Mouse (Mus musculus) MEL (cell line): Measurements from ENCODE around the gene Ppp1r2. TPM values are rescaled to one million over a fixed set of nuclear protein-coding genes. Genes with fewer than 3 reads are reported as not detected.
"Not testable (repeated sequence)": the region's sequence is repeated elsewhere in the genome, so short reads cannot be mapped to it uniquely, and the experiment has no call there.

Experiments used
- DNase-seq: peaks from one replicate; pipeline ENCODE4 v3.0.0; 2011; ENCODE audit warnings: low read depth, low spot score
- H3K27ac ChIP-seq: 2 replicates; pipeline ENCODE4 v1.5.1; 2012; ENCODE audit warnings: low read depth, mild to moderate bottlenecking, control low read depth, low read length, moderate library complexity; ENCODE audit not compliant: control insufficient read depth
- H3K27me3 ChIP-seq, 2 experiments: fragments of 150-350 bp in 1 of 2; sonication (generic) in 1 of 2; 2 replicates each; pipeline ENCODE4 v1.6.1; 2012; ENCODE audit warnings: low read length in 2 of 2, mild to moderate bottlenecking in 2 of 2, improper control_type of control experiment in 1 of 2, moderate library complexity in 1 of 2; ENCODE audit not compliant: insufficient read depth in 2 of 2, control insufficient read depth in 1 of 2
- H3K36me3 ChIP-seq, 2 experiments: 2 replicates each; pipeline ENCODE4 v1.6.1; 2012 to 2014; ENCODE audit warnings: low read length in 2 of 2, improper control_type of control experiment in 1 of 2, inconsistent platforms in 1 of 2, mild to moderate bottlenecking in 1 of 2; ENCODE audit not compliant: insufficient read depth in 2 of 2, control insufficient read depth in 1 of 2
- H3K4me1 ChIP-seq, 2 experiments: fragments of 150-350 bp in 1 of 2; sonication (generic) in 1 of 2; 2 replicates each; pipeline ENCODE4 v1.6.1; 2012; ENCODE audit warnings: low read length in 2 of 2, improper control_type of control experiment in 1 of 2, mild to moderate bottlenecking in 1 of 2; ENCODE audit not compliant: insufficient read depth in 2 of 2, control insufficient read depth in 1 of 2
- H3K4me3 ChIP-seq, 2 experiments: fragments of 150-350 bp in 1 of 2; sonication (generic) in 1 of 2; 2 replicates each; pipeline ENCODE4 v1.5.1; 2012; ENCODE audit warnings: low read depth in 2 of 2, low read length in 2 of 2, mild to moderate bottlenecking in 2 of 2, moderate library complexity in 2 of 2, control low read depth in 1 of 2, improper control_type of control experiment in 1 of 2; ENCODE audit not compliant: control insufficient read depth in 1 of 2, insufficient read depth in 1 of 2
- H3K79me2 ChIP-seq: 2 replicates; pipeline ENCODE4 v1.6.1; 2012; ENCODE audit warnings: mild to moderate bottlenecking, low read length, moderate library complexity; ENCODE audit not compliant: control insufficient read depth, poor library complexity, insufficient read depth
- H3K9ac ChIP-seq: 2 replicates; pipeline ENCODE4 v1.6.1; 2012; ENCODE audit warnings: low read depth, mild to moderate bottlenecking, control low read depth, low read length, moderate library complexity; ENCODE audit not compliant: control insufficient read depth, poor library complexity, severe bottlenecking
- H3K9me3 ChIP-seq: fragments of 150-350 bp; sonication (generic); replicated peaks from 2 replicates; pipeline ENCODE4 v1.6.1; 2012; ENCODE audit warnings: mild to moderate bottlenecking, low read length, improper control_type of control experiment, moderate library complexity; ENCODE audit not compliant: insufficient read depth
- BHLHE40 ChIP-seq: IDR thresholded peaks from 2 replicates; pipeline ENCODE4 v1.6.1; 2012; ENCODE audit warnings: low read depth, mild to moderate bottlenecking, inconsistent platforms, low read length, improper control_type of control experiment, borderline replicate concordance
- CTCF ChIP-seq, 3 experiments: IDR thresholded peaks in 2 of 3; conservative IDR thresholded peaks in 1 of 3; 2 replicates each; pipeline ENCODE4 v1.5.1; 2011 to 2012; ENCODE audit warnings: low read length in 3 of 3, low read depth in 2 of 3, mild to moderate bottlenecking in 2 of 3, improper control_type of control experiment in 1 of 3, inconsistent platforms in 1 of 3, mixed read lengths in 1 of 3, moderate library complexity in 1 of 3; ENCODE audit not compliant: control insufficient read depth in 1 of 3, insufficient read depth in 1 of 3, poor library complexity in 1 of 3, severe bottlenecking in 1 of 3
- ELF1 ChIP-seq: IDR thresholded peaks from 2 replicates; pipeline ENCODE4 v1.6.1; 2014; ENCODE audit warnings: low read depth, mild to moderate bottlenecking, inconsistent platforms, low read length, improper control_type of control experiment, moderate library complexity
- GABPA ChIP-seq: IDR thresholded peaks from 2 replicates; pipeline ENCODE4 v1.6.1; 2012; ENCODE audit warnings: low read depth, mild to moderate bottlenecking, inconsistent platforms, low read length, improper control_type of control experiment, moderate library complexity
- HCFC1 ChIP-seq: IDR thresholded peaks from 2 replicates; pipeline ENCODE4 v1.6.1; 2012; ENCODE audit warnings: low read depth, mild to moderate bottlenecking, inconsistent platforms, low read length, improper control_type of control experiment, moderate library complexity
- KAT2A ChIP-seq: conservative IDR thresholded peaks from 2 replicates; pipeline ENCODE4 v1.6.1; 2012; ENCODE audit warnings: low read depth, low read length, improper control_type of control experiment, inconsistent platforms
- MAFK ChIP-seq: IDR thresholded peaks from 2 replicates; pipeline ENCODE4 v1.6.1; 2011; ENCODE audit warnings: low read depth, mild to moderate bottlenecking, low read length, improper control_type of control experiment, borderline replicate concordance
- MAX ChIP-seq: IDR thresholded peaks from 2 replicates; pipeline ENCODE4 v1.6.1; 2011; ENCODE audit warnings: low read length, improper control_type of control experiment
- MAZ ChIP-seq: IDR thresholded peaks from 2 replicates; pipeline ENCODE4 v1.6.1; 2012; ENCODE audit warnings: low read depth, mild to moderate bottlenecking, inconsistent platforms, low read length, improper control_type of control experiment
- MEF2A ChIP-seq: IDR thresholded peaks from 2 replicates; pipeline ENCODE4 v1.6.1; 2014; ENCODE audit warnings: low read depth, mild to moderate bottlenecking, inconsistent platforms, low read length, improper control_type of control experiment; ENCODE audit not compliant: poor library complexity, insufficient replicate concordance, severe bottlenecking; ENCODE audit errors: extremely low read depth
- MXI1 ChIP-seq: IDR thresholded peaks from 2 replicates; pipeline ENCODE4 v1.6.1; 2011; ENCODE audit warnings: mild to moderate bottlenecking, low read depth, low read length, improper control_type of control experiment
- SIN3A ChIP-seq: IDR thresholded peaks from 2 replicates; pipeline ENCODE4 v1.6.1; 2012; ENCODE audit warnings: low read length, improper control_type of control experiment, inconsistent platforms
- USF1 ChIP-seq: IDR thresholded peaks from 2 replicates; pipeline ENCODE4 v1.6.1; 2014; ENCODE audit warnings: low read depth, mild to moderate bottlenecking, inconsistent platforms, low read length, improper control_type of control experiment, moderate library complexity
- ZKSCAN1 ChIP-seq: IDR thresholded peaks from 2 replicates; pipeline ENCODE4 v1.6.1; 2012; ENCODE audit warnings: low read depth, mild to moderate bottlenecking, inconsistent platforms, low read length, improper control_type of control experiment, moderate library complexity
- ZNF384 ChIP-seq: IDR thresholded peaks from 2 replicates; pipeline ENCODE4 v1.6.1; 2012; ENCODE audit warnings: low read depth, mild to moderate bottlenecking, inconsistent platforms, low read length, improper control_type of control experiment
- polyA plus RNA-seq, 2 experiments: library from polyadenylated mRNA; stranded (reverse) in 1 of 2; unstranded in 1 of 2; fragments of >175 nt in 1 of 2; fragments of >200 nt in 1 of 2; gene quantifications; 2 replicates each; pipeline versions ENCODE4 v1.2.1 to v1.2.4; 2012; ENCODE audit warnings: low replicate concordance in 2 of 2, low read depth in 1 of 2; ENCODE audit not compliant: insufficient read length in 2 of 2, insufficient read depth in 1 of 2, missing spikeins in 1 of 2
- total RNA-seq: library from RNA; depleted of rRNA; stranded (reverse); fragments of 300-350 nt; gene quantifications from 2 replicates; pipeline ENCODE4 v1.2.3, GENCODE M21; 2012

Ppp1r2 gene
- total and polyA plus RNA-seq, 3 experiments = 31.2 to 36.2 TPM; not detected in 1

DNA sequence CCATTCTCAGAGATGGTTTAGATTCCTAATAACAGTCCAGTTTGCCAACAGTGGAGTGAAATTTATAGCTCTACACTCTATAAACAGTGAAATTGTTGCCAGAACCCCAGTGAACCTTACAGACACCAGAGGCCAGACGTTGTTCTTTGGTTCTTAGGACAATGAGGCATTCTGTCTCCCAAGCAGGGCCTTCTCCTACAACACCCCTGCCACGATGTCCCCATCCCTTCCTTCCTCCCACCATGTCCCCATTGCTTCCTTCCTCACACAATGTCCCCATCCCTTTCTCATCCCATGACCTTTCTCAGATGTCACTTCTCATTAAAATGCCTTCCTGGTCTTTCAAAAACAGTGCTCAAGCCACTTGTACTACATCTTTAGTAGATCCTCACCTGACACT, 43.3 kb upstream of the Ppp1r2 start:
- Histone ChIP-seq H3K27ac (no peak overlapping the region), H3K4me1 (no peaks in the 10 kb centered on the region), H3K36me3 (no peaks in the 10 kb centered on the region), H3K4me3 (no peak overlapping the region), H3K9ac (no peak overlapping the region), H3K79me2 (no peaks in the 10 kb centered on the region), H3K9me3 (no peaks in the 10 kb centered on the region), H3K27me3 (peaks cover 0 to 2% of the 10 kb centered on the region in 2 experiments; a peak in 2 of 4 replicates)
- no peak for TF ChIP-seq USF1
- no peak for TF ChIP-seq HCFC1
- no peak for TF ChIP-seq MXI1
- no peak for TF ChIP-seq CTCF (IDR thresholded peaks at IDR 0.05 in 2 of 3, conservative IDR thresholded peaks at IDR 0.05 in 1 of 3; ENCODE audit: control insufficient read depth in 1 of 3, insufficient read depth in 1 of 3, low read depth in 2 of 3, low read length in 3 of 3, poor library complexity in 1 of 3, severe bottlenecking in 1 of 3)
- no peak for TF ChIP-seq BHLHE40
- TF ChIP-seq KAT2A = no peak
- no peak for TF ChIP-seq SIN3A
- TF ChIP-seq MAZ = no peak
- TF ChIP-seq MAFK = no peak
- TF ChIP-seq ZNF384 = no peak
- TF ChIP-seq MEF2A = no peak
- no peak for TF ChIP-seq ZKSCAN1
- TF ChIP-seq GABPA = no peak
- no peak for TF ChIP-seq MAX
- TF ChIP-seq ELF1 = no peak
- no peak for DNase-seq

DNA sequence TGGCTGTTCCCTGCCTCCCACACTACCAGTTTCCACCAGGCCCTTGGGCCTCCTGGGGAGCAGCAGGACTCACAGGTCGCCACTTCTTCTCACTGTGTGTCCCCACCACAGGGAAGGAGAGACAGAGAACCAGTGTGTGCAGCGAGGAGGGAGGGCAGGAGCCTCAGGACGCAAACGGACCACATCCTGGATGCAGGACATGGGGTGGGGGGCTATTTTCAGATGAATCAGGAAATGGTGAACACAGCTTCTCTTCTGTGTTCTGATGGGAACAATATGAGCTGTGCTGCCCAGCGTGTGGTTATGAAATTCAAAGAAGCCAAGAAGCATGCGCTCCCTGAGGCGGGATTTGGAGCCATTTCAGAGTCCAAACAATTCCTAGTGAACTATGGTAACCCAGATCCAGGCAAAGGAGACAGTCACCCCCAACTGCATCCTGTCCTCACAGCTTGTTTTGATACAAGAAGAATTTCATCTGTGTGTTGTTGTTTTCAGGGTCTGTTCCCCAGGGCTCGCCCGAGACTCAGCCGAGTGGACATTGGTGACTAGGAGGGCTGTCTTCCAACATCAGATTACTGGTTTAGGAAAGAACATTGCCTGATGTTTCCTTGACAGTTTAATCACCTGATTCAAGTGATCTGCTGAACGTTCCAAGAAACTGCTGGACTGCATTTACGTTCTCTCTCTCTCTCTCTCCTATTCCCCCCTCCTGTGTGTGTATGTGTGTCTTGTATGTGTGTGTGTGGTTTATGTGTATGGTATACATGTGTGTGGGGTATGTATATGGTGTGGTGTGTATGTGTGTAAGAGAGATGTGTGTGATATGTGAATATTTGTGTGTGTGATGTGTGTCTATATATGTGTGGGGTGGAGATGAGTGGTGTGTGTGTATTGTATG, 41.4 kb upstream of the Ppp1r2 start:
- not testable (repeated sequence) for H3K4me3 ChIP-seq, H3K4me1 ChIP-seq, H3K9me3 ChIP-seq, DNase-seq, H3K27me3 ChIP-seq, H3K9ac ChIP-seq, H3K79me2 ChIP-seq, H3K27ac ChIP-seq, H3K36me3 ChIP-seq
